Mouse (Mus musculus): Measurements from ENCODE around the gene Cadm1. TPM values are rescaled to one million over a fixed set of nuclear protein-coding genes. Genes with fewer than 3 reads are reported as not detected.

Cadm1 gene
- total RNA-seq, 2 experiments from 2014 or later = 3.1 to 4.9 TPM

GRCm38 (mm10) chr9:47766342-47766741, 236.4 kb downstream of the Cadm1 start:
- no peak overlapping the region for H3K4me3 ChIP-seq
- intact Hi-C loops (cut with DNase I) = loop anchor here (5.0 kb wide), 1 partner anchor 34 kb away; no protein-coding TSS in a partner anchor
- DNase-seq = no peak
- no peak for TF ChIP-seq CTCF (IDR thresholded peaks at IDR 0.05)
- peak overlapping the region; percentile 74; the same call in 1 of the 2 replicates for H3K27ac ChIP-seq

GRCm38 (mm10) chr9:47770836-47771235, 240.9 kb downstream of the Cadm1 start:
- intact Hi-C loops (cut with DNase I) = no loop called here
- Histone ChIP-seq H3K4me3 (peak overlapping the region; percentile 34), H3K27ac (peak overlapping the region; percentile 93)
- DNase-seq = no peak
- no peak for TF ChIP-seq CTCF (IDR thresholded peaks at IDR 0.05)

GRCm38 (mm10) chr9:47771953-47772352, 242.0 kb downstream of the Cadm1 start:
- no peak for TF ChIP-seq CTCF (IDR thresholded peaks at IDR 0.05)
- Histone ChIP-seq H3K4me3 (peak overlapping the region; percentile 36), H3K27ac (peak overlapping the region; percentile 93)
- intact Hi-C loops (cut with DNase I) = no loop called here
- DNase-seq = peak; percentile 68

GRCm38 (mm10) chr9:47772750-47773149, 242.8 kb downstream of the Cadm1 start:
- Histone ChIP-seq H3K4me3 (peak overlapping the region; percentile 36), H3K27ac (peak overlapping the region; percentile 93)
- intact Hi-C loops (cut with DNase I) = no loop called here
- TF ChIP-seq CTCF (IDR thresholded peaks at IDR 0.05) = no peak
- DNase-seq = peak; percentile 41

- Histone ChIP-seq H3K27ac (no peak overlapping the region), H3K4me3 (no peak overlapping the region)
- no peak for DNase-seq
- no peak for TF ChIP-seq CTCF (IDR thresholded peaks at IDR 0.05)
- intact Hi-C loops (cut with DNase I) = no loop called here
Measured at GRCm38 (mm10) chr9:47776941-47777919, 247.3 kb downstream of the Cadm1 start.

GRCm38 (mm10) chr9:47778438-47778837, 248.5 kb downstream of the Cadm1 start:
- no peak for TF ChIP-seq CTCF (IDR thresholded peaks at IDR 0.05)
- H3K4me3 ChIP-seq = no peak overlapping the region
- no peak for DNase-seq

GRCm38 (mm10) chr9:47779291-47779690, 249.3 kb downstream of the Cadm1 start:
- no peak for DNase-seq
- no peak for TF ChIP-seq CTCF (IDR thresholded peaks at IDR 0.05)
- intact Hi-C loops (cut with DNase I) = no loop called here
- H3K4me3 ChIP-seq = no peak overlapping the region
- no peak overlapping the region for H3K27ac ChIP-seq

More at GRCm38 (mm10) chr9:47778438-47778837, 248.5 kb downstream of the Cadm1 start:
- H3K27ac ChIP-seq = no peak overlapping the region
- intact Hi-C loops (cut with DNase I) = no loop called here

GRCm38 (mm10) chr9:47786642-47787041, 256.7 kb downstream of the Cadm1 start:
- no peak for TF ChIP-seq CTCF (IDR thresholded peaks at IDR 0.05)
- intact Hi-C loops (cut with DNase I) = no loop called here
- DNase-seq = no peak
- Histone ChIP-seq H3K4me3 (no peak overlapping the region), H3K27ac (no peak overlapping the region; the same call in 1 of the 2 replicates)

GRCm38 (mm10) chr9:47798478-47798877, 268.5 kb downstream of the Cadm1 start:
- TF ChIP-seq CTCF (IDR thresholded peaks at IDR 0.05) = no peak
- intact Hi-C loops (cut with DNase I) = no loop called here
- no peak overlapping the region for H3K27ac ChIP-seq
- DNase-seq = no peak
- H3K4me3 ChIP-seq = no peak overlapping the region

- Histone ChIP-seq H3K4me3 (no peak overlapping the region), H3K27ac (no peak overlapping the region)
- TF ChIP-seq CTCF (IDR thresholded peaks at IDR 0.05) = no peak
- intact Hi-C loops (cut with DNase I) = no loop called here
- no peak for DNase-seq
Measured at GRCm38 (mm10) chr9:47801242-47801641, 271.3 kb downstream of the Cadm1 start.

- no peak for DNase-seq
- intact Hi-C loops (cut with DNase I) = no loop called here
- Histone ChIP-seq H3K4me3 (no peak overlapping the region), H3K27ac (no peak overlapping the region)
- no peak for TF ChIP-seq CTCF (IDR thresholded peaks at IDR 0.05)
Measured at GRCm38 (mm10) chr9:47802527-47802926, 272.6 kb downstream of the Cadm1 start.

GRCm38 (mm10) chr9:47803531-47804105, 273.6 kb downstream of the Cadm1 start:
- no peak for TF ChIP-seq CTCF (IDR thresholded peaks at IDR 0.05)
- no peak overlapping the region for H3K27ac ChIP-seq
- intact Hi-C loops (cut with DNase I) = no loop called here
- DNase-seq = no peak
- no peak overlapping the region for H3K4me3 ChIP-seq

- no peak for TF ChIP-seq CTCF (IDR thresholded peaks at IDR 0.05)
- Histone ChIP-seq H3K27ac (no peak overlapping the region), H3K4me3 (no peak overlapping the region)
- DNase-seq = no peak
- intact Hi-C loops (cut with DNase I) = no loop called here
Measured at GRCm38 (mm10) chr9:47805658-47806057, 275.7 kb downstream of the Cadm1 start.
